Mouse (Mus musculus) liver, adult (tissue): ENCODE data around the gene Hoxa3.

ENCODE experiments used
- GATA4 ChIP-seq: IDR thresholded peaks from 2 replicates; pipeline ENCODE4 v1.6.1; 2014; ENCODE audit warnings: mild to moderate bottlenecking, low read length; ENCODE audit not compliant: insufficient replicate concordance

Gene Hoxa3

GRCm38 (mm10) chr6:52179690-52180089 is 33.4 kb downstream of the Hoxa3 start:
- TF ChIP-seq GATA4: no peak

GRCm38 (mm10) chr6:52178918-52179665 is 34.0 kb downstream of the Hoxa3 start:
- no peak for TF ChIP-seq GATA4

- TF ChIP-seq GATA4: no peak
These were observed 35.3 kb downstream of the Hoxa3 start for GRCm38 (mm10) chr6:52177806-52178205.

GRCm38 (mm10) chr6:52177061-52177735 is 35.9 kb downstream of the Hoxa3 start, which contains the start of gene 5730596B20Rik:
Gene 5730596B20Rik (plus strand): TSS chr6:52177498.
- no peak for TF ChIP-seq GATA4

- TF ChIP-seq GATA4: no peak
These were observed 36.7 kb downstream of the Hoxa3 start for GRCm38 (mm10) chr6:52176391-52176790.

- TF ChIP-seq GATA4: no peak
These were observed 37.3 kb downstream of the Hoxa3 start for GRCm38 (mm10) chr6:52175864-52176263.

GRCm38 (mm10) chr6:52174968-52175751 is 38.0 kb downstream of the Hoxa3 start:
- peak; percentile 60; the same call in 1 of the 2 replicates for TF ChIP-seq GATA4

- TF ChIP-seq GATA4: no peak
These were observed 39.5 kb downstream of the Hoxa3 start for GRCm38 (mm10) chr6:52173648-52174047.

GRCm38 (mm10) chr6:52172501-52172900 is 40.6 kb downstream of the Hoxa3 start:
- no peak for TF ChIP-seq GATA4

GRCm38 (mm10) chr6:52171938-52172337 is 41.2 kb downstream of the Hoxa3 start:
- no peak for TF ChIP-seq GATA4

GRCm38 (mm10) chr6:52171331-52171730 is 41.8 kb downstream of the Hoxa3 start:
- no peak for TF ChIP-seq GATA4

GRCm38 (mm10) chr6:52170898-52171223 is 42.3 kb downstream of the Hoxa3 start:
- peak; percentile 73; the same call in 1 of the 2 replicates for TF ChIP-seq GATA4

- TF ChIP-seq GATA4: no peak
These were observed 42.8 kb downstream of the Hoxa3 start for GRCm38 (mm10) chr6:52170166-52170897.

- peak; percentile 42; the same call in 1 of the 2 replicates for TF ChIP-seq GATA4
These were observed 43.5 kb downstream of the Hoxa3 start for GRCm38 (mm10) chr6:52169499-52170165.
